In the genomic region with DNA sequence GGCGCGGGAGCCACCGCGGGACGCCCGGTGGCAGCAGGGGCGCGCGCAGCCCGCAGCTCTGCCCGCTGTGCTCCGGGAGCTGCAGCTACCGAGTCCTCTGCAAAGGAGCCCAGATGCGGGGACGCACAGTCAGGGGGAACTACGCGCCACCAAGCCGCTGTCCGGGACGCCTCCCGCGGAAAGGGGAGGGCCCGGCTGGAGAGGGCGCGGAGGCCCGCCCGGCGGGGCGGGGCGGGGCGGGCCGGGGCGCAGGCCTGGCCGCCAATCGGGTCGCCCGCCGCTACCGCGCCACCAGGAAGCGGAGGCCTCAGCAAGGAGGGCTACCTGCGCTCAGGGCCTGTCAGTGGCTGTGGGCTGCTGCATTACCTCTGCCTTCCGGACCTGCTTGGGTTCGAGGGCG, we compare ENCODE assay signal across 8 mouse cellular contexts.
DNase-seq lines count a peak whose midpoint lies in the region; ATAC-seq lines count a peak whose summit lies in the region.
"Not testable (repeated sequence)": the region's sequence is repeated elsewhere in the genome, so short reads cannot be mapped to it uniquely, and the experiment has no call there.

No protein-coding gene starts in this region.

- H3K4me1 ChIP-seq in heart, embryonic 12.5 days (replicated peaks); hindbrain, embryonic 15.5 days (replicated peaks); kidney, embryonic 14.5 days (ENCODE audit: control insufficient read depth, insufficient read depth, low read length); limb, embryonic 12.5 days (replicated peaks): not testable (repeated sequence)

- H3K27ac ChIP-seq in heart, embryonic 12.5 days (ENCODE audit: poor library complexity, severe bottlenecking); hindbrain, embryonic 15.5 days (replicated peaks); kidney, embryonic 14.5 days (ENCODE audit: low read depth, low read length); limb, embryonic 12.5 days: not testable (repeated sequence)

- H3K9ac ChIP-seq in heart, embryonic 12.5 days; hindbrain, embryonic 15.5 days; kidney, embryonic 14.5 days (ENCODE audit: low read depth, low read length); limb, embryonic 12.5 days (replicated peaks): not testable (repeated sequence)

- no CpG with 5 or more reads among the region's 45 CpGs for WGBS in heart, embryonic 12.5 days
- WGBS in hindbrain, embryonic 15.5 days = no CpG with 5 or more reads among the region's 45 CpGs
- WGBS in kidney, embryonic 14.5 days = no CpG with 5 or more reads among the region's 45 CpGs
- no CpG with 5 or more reads among the region's 45 CpGs for WGBS in limb, embryonic 12.5 days

- H3K9me3 ChIP-seq in heart, embryonic 12.5 days (replicated peaks); hindbrain, embryonic 15.5 days; kidney, embryonic 14.5 days (ENCODE audit: control insufficient read depth, low read length); limb, embryonic 12.5 days: not testable (repeated sequence)

- peak; percentile 9 to 13 for DNase-seq in adrenal gland, adult 18-20 months (ENCODE audit: low spot score in 2 of 2)
- peak; percentile 7 to 20 for DNase-seq in adrenal gland, postnatal 36 days
- DNase-seq in lung, postnatal 4 days = peak; percentile 4 to 32
- peak; percentile 2 for DNase-seq in testis, postnatal 14 days (ENCODE audit: low spot score)

- not testable (repeated sequence) for H3K36me3 ChIP-seq in heart, embryonic 12.5 days; hindbrain, embryonic 15.5 days; kidney, embryonic 14.5 days (ENCODE audit: control insufficient read depth, insufficient read depth, low read length); limb, embryonic 12.5 days

- ATAC-seq in heart, embryonic 12.5 days (ENCODE audit: insufficient number of reproducible peaks, low FRiP score); hindbrain, embryonic 15.5 days (ENCODE audit: low FRiP score, low read depth); limb, embryonic 12.5 days (ENCODE audit: insufficient number of reproducible peaks, insufficient read depth, low FRiP score, low TSS enrichment, low read depth): not testable (repeated sequence)
- peak; percentile 64; the same call in 1 of the 2 replicates for ATAC-seq in kidney, embryonic 14.5 days (ENCODE audit: low FRiP score, low TSS enrichment)

- 0 out of 2 replicates have a peak overlapping the region, but pooled peaks have one; percentile 26 for H3K4me2 ChIP-seq in heart, embryonic 12.5 days
- peak overlapping the region; percentile 24; the same call in 1 of the 2 replicates for H3K4me2 ChIP-seq in hindbrain, embryonic 15.5 days
- H3K4me2 ChIP-seq in kidney, embryonic 14.5 days (replicated peaks; ENCODE audit: low read depth, low read length); limb, embryonic 12.5 days: not testable (repeated sequence)

- not testable (repeated sequence) for H3K4me3 ChIP-seq in heart, embryonic 12.5 days; hindbrain, embryonic 15.5 days; kidney, embryonic 14.5 days (ENCODE audit: low read length)
- H3K4me3 ChIP-seq in limb, embryonic 12.5 days (replicated peaks) = 0 out of 2 replicates have a peak overlapping the region, but pooled peaks have one; percentile 16

- H3K27me3 ChIP-seq in heart, embryonic 12.5 days (replicated peaks); hindbrain, embryonic 15.5 days; kidney, embryonic 14.5 days (ENCODE audit: control insufficient read depth, insufficient read depth, low read length); limb, embryonic 12.5 days: not testable (repeated sequence)
